Mouse (Mus musculus) intestine, embryonic 15.5 days (tissue): Measurements from ENCODE around the gene Zkscan16. TPM values are rescaled to one million over a fixed set of nuclear protein-coding genes. Genes with fewer than 3 reads are reported as not detected.

ENCODE experiments used
- ATAC-seq: fragments of 200-750 bp; cut with Nextera tagmentation; 2 replicates; pipeline ENCODE4 v1.8.0; 2017; ENCODE audit warnings: moderate TSS enrichment, moderate library complexity
- H3K27ac ChIP-seq: fragments of 300-500 bp; sonication (generic); 2 replicates; pipeline ENCODE4 v1.5.1; 2015; ENCODE audit warnings: mild to moderate bottlenecking, inconsistent platforms
- H3K27me3 ChIP-seq: fragments of 300-500 bp; sonication (generic); replicated peaks from 2 replicates; pipeline ENCODE4 v1.6.1; 2015; ENCODE audit warnings: inconsistent platforms
- H3K36me3 ChIP-seq: fragments of 300-500 bp; sonication (generic); 2 replicates; pipeline ENCODE4 v1.6.1; 2015; ENCODE audit warnings: inconsistent platforms
- H3K4me1 ChIP-seq: fragments of 300-500 bp; sonication (generic); replicated peaks from 2 replicates; pipeline ENCODE4 v1.6.1; 2015; ENCODE audit warnings: inconsistent platforms
- H3K4me2 ChIP-seq: fragments of 300-500 bp; sonication (generic); replicated peaks from 2 replicates; pipeline ENCODE4 v1.6.1; 2015; ENCODE audit warnings: mild to moderate bottlenecking, inconsistent platforms
- H3K4me3 ChIP-seq: fragments of 300-500 bp; sonication (generic); replicated peaks from 2 replicates; pipeline ENCODE4 v1.5.1; 2015; ENCODE audit warnings: inconsistent platforms
- H3K9ac ChIP-seq: fragments of 300-500 bp; sonication (generic); 2 replicates; pipeline ENCODE4 v1.6.1; 2015; ENCODE audit warnings: inconsistent platforms
- H3K9me3 ChIP-seq: fragments of 300-500 bp; sonication (generic); 2 replicates; pipeline ENCODE4 v1.6.1; 2016; ENCODE audit warnings: inconsistent platforms
- WGBS: fragments of 180-500 bp; shearing (Covaris S2); methylation state at CpG from one replicate; pipeline ENCODE4 v1.1.7; 2015; 5-methylcytosine and 5-hydroxymethylcytosine counted together
- polyA plus RNA-seq: library from polyadenylated mRNA; unstranded; fragments of >200 nt; fragmentation: Nextera tagmentation; extraction: Ambion mirVana; gene quantifications from 2 replicates; pipeline ENCODE4 v1.2.1, GENCODE M21; 2015

Zkscan16 gene
- polyA plus RNA-seq, result 0.20 and 0.40 TPM in 2 replicates

- no peaks in the 10 kb centered on the region for H3K27me3 ChIP-seq
- no peaks in the 10 kb centered on the region for H3K9me3 ChIP-seq
- peak; percentile 86 for ATAC-seq
- peak within 1 kb of the TSS; percentile 67 for H3K4me3 ChIP-seq
- peak within 1 kb of the TSS; percentile 56 for H3K9ac ChIP-seq
- under 1% methylated on average over 50 of the region's 50 CpGs for WGBS
- no peak within 1 kb of the TSS for H3K27ac ChIP-seq
- no peaks in the 10 kb centered on the region; the same call in 1 of the 2 replicates for H3K4me1 ChIP-seq
- no peaks in the 10 kb centered on the region for H3K36me3 ChIP-seq
- peak within 1 kb of the TSS; percentile 78 for H3K4me2 ChIP-seq
These were observed at the start of gene Zkscan16 for GRCm38 (mm10) chr4:58943420-58944205. Zkscan16 (plus strand) TSS chr4:58943628.

GRCm38 (mm10) chr4:58894399-58894798 is 49.0 kb upstream of the Zkscan16 start:
- Histone ChIP-seq H3K4me2 (no peak overlapping the region), H3K4me3 (no peak overlapping the region), H3K9ac (no peak overlapping the region), H3K4me1 (no peaks in the 10 kb centered on the region), H3K27me3 (no peaks in the 10 kb centered on the region), H3K9me3 (no peaks in the 10 kb centered on the region), H3K36me3 (no peaks in the 10 kb centered on the region), H3K27ac (no peak overlapping the region)
- 75% methylated on average over 7 of the region's 7 CpGs for WGBS
- ATAC-seq, result no peak

GRCm38 (mm10) chr4:58897436-58897835 is 46.0 kb upstream of the Zkscan16 start:
- 0 out of 2 replicates have a peak overlapping the region, but pooled peaks have one; percentile 17 for H3K27ac ChIP-seq
- no peaks in the 10 kb centered on the region for H3K9me3 ChIP-seq
- H3K4me3 ChIP-seq, result no peak overlapping the region
- no peak overlapping the region for H3K9ac ChIP-seq
- H3K4me2 ChIP-seq, result no peak overlapping the region
- 65% methylated on average over 4 of the region's 4 CpGs for WGBS
- no peak for ATAC-seq
- H3K27me3 ChIP-seq, result no peaks in the 10 kb centered on the region
- H3K4me1 ChIP-seq, result no peaks in the 10 kb centered on the region
- no peaks in the 10 kb centered on the region for H3K36me3 ChIP-seq

- no peak overlapping the region for H3K4me3 ChIP-seq
- H3K27me3 ChIP-seq, result no peaks in the 10 kb centered on the region
- no peak overlapping the region for H3K27ac ChIP-seq
- no peaks in the 10 kb centered on the region for H3K9me3 ChIP-seq
- H3K9ac ChIP-seq, result no peak overlapping the region
- no peak overlapping the region for H3K4me2 ChIP-seq
- ATAC-seq, result peak; percentile 72
- no peaks in the 10 kb centered on the region for H3K36me3 ChIP-seq
- no peaks in the 10 kb centered on the region for H3K4me1 ChIP-seq
These were observed 45.1 kb upstream of the Zkscan16 start for GRCm38 (mm10) chr4:58898318-58898717.

GRCm38 (mm10) chr4:58907453-58907852 is 36.0 kb upstream of the Zkscan16 start:
- Histone ChIP-seq H3K4me3 (no peak overlapping the region), H3K9ac (no peak overlapping the region), H3K27ac (no peak overlapping the region), H3K4me1 (no peaks in the 10 kb centered on the region), H3K27me3 (no peaks in the 10 kb centered on the region), H3K4me2 (no peak overlapping the region), H3K9me3 (no peaks in the 10 kb centered on the region), H3K36me3 (no peaks in the 10 kb centered on the region)
- ATAC-seq, result no peak
- WGBS, result 89% methylated on average over 1 of the region's 1 CpGs

GRCm38 (mm10) chr4:58910175-58911068 is 33.0 kb upstream of the Zkscan16 start:
- Histone ChIP-seq H3K9me3 (no peaks in the 10 kb centered on the region), H3K4me1 (no peaks in the 10 kb centered on the region), H3K27ac (no peak overlapping the region), H3K9ac (peak overlapping the region; percentile 99), H3K4me3 (peak overlapping the region; percentile 91), H3K4me2 (peak overlapping the region; percentile 82), H3K36me3 (no peaks in the 10 kb centered on the region), H3K27me3 (no peaks in the 10 kb centered on the region)
- ATAC-seq, result no peak
- 34% methylated on average over 16 of the region's 16 CpGs for WGBS

- H3K4me2 ChIP-seq, result peak overlapping the region; percentile 82
- peak; percentile 68 for ATAC-seq
- no peaks in the 10 kb centered on the region for H3K9me3 ChIP-seq
- no peaks in the 10 kb centered on the region for H3K36me3 ChIP-seq
- WGBS, result under 1% methylated on average over 52 of the region's 56 CpGs
- H3K27ac ChIP-seq, result peak overlapping the region; percentile 98
- no peaks in the 10 kb centered on the region for H3K4me1 ChIP-seq
- peak overlapping the region; percentile 91 for H3K4me3 ChIP-seq
- no peaks in the 10 kb centered on the region for H3K27me3 ChIP-seq
- H3K9ac ChIP-seq, result peak overlapping the region; percentile 99
These were observed 32.2 kb upstream of the Zkscan16 start for GRCm38 (mm10) chr4:58911069-58911830.

- Histone ChIP-seq H3K4me1 (no peaks in the 10 kb centered on the region), H3K4me3 (peak overlapping the region; percentile 91), H3K27me3 (no peaks in the 10 kb centered on the region), H3K9ac (peak overlapping the region; percentile 99), H3K9me3 (no peaks in the 10 kb centered on the region), H3K27ac (peak overlapping the region; percentile 98), H3K36me3 (no peaks in the 10 kb centered on the region), H3K4me2 (peak overlapping the region; percentile 82)
- WGBS, result under 1% methylated on average over 88 of the region's 126 CpGs
- peak; percentile 73 for ATAC-seq
These were observed 31.4 kb upstream of the Zkscan16 start for GRCm38 (mm10) chr4:58911831-58912628.

GRCm38 (mm10) chr4:58912629-58913335 is 30.6 kb upstream of the Zkscan16 start, which contains the start of gene Ecpas:
Ecpas (minus strand) TSS chr4:58912749.
- peak; percentile 78 for ATAC-seq
- H3K27ac ChIP-seq, result peak within 1 kb of the TSS; percentile 98
- no peaks in the 10 kb centered on the region for H3K36me3 ChIP-seq
- 4% methylated on average over 39 of the region's 43 CpGs for WGBS
- peak within 1 kb of the TSS; percentile 82 for H3K4me2 ChIP-seq
- H3K4me3 ChIP-seq, result peak within 1 kb of the TSS; percentile 91
- peak within 1 kb of the TSS; percentile 99 for H3K9ac ChIP-seq
- no peaks in the 10 kb centered on the region for H3K27me3 ChIP-seq
- H3K9me3 ChIP-seq, result no peaks in the 10 kb centered on the region
- H3K4me1 ChIP-seq, result no peaks in the 10 kb centered on the region

- H3K27ac ChIP-seq, result no peak overlapping the region
- H3K4me2 ChIP-seq, result peak overlapping the region; percentile 82
- no peaks in the 10 kb centered on the region for H3K27me3 ChIP-seq
- no peak overlapping the region for H3K4me3 ChIP-seq
- peak; percentile 46 for ATAC-seq
- no peak overlapping the region for H3K9ac ChIP-seq
- H3K36me3 ChIP-seq, result no peaks in the 10 kb centered on the region
- H3K4me1 ChIP-seq, result no peaks in the 10 kb centered on the region
- no peaks in the 10 kb centered on the region for H3K9me3 ChIP-seq
- WGBS, result 24% methylated on average over 3 of the region's 3 CpGs
These were observed 29.9 kb upstream of the Zkscan16 start for GRCm38 (mm10) chr4:58913336-58914026.
